Mouse (Mus musculus) hindbrain, embryonic 14.5 days (tissue): Measurements from ENCODE around the gene Smyd3. TPM values are rescaled to one million over a fixed set of nuclear protein-coding genes. Genes with fewer than 3 reads are reported as not detected.

ENCODE experiments used
- ATAC-seq: fragments of 200-750 bp; cut with Nextera tagmentation; 2 replicates; pipeline ENCODE4 v1.8.0; 2017; ENCODE audit warnings: moderate number of reproducible peaks, mild to moderate bottlenecking, moderate TSS enrichment, moderate library complexity; ENCODE audit not compliant: low FRiP score
- DNase-seq: peaks from one replicate; pipeline ENCODE4 v3.0.0-alpha.2; 2015; ENCODE audit warnings: low spot score
- H3K27ac ChIP-seq: fragments of 300-500 bp; sonication (generic); 2 replicates; pipeline ENCODE4 v1.5.1; 2014; ENCODE audit warnings: mild to moderate bottlenecking, moderate library complexity
- H3K27me3 ChIP-seq: fragments of 300-500 bp; sonication (generic); 2 replicates; pipeline ENCODE4 v1.6.1; 2014; ENCODE audit warnings: mild to moderate bottlenecking, low read length, mixed read lengths; ENCODE audit not compliant: control insufficient read depth, insufficient read depth
- H3K36me3 ChIP-seq: fragments of 300-500 bp; sonication (generic); replicated peaks from 2 replicates; pipeline ENCODE4 v1.6.1; 2014; ENCODE audit not compliant: control insufficient read depth, insufficient read depth
- H3K4me1 ChIP-seq: fragments of 300-500 bp; sonication (generic); replicated peaks from 2 replicates; pipeline ENCODE4 v1.6.1; 2014; ENCODE audit warnings: antibody characterized with exemption, low read length, mixed read lengths; ENCODE audit not compliant: control insufficient read depth, insufficient read depth
- H3K4me2 ChIP-seq: fragments of 300-500 bp; sonication (generic); replicated peaks from 2 replicates; pipeline ENCODE4 v1.6.1; 2014; ENCODE audit warnings: mild to moderate bottlenecking, moderate library complexity
- H3K4me3 ChIP-seq: fragments of 300-500 bp; sonication (generic); replicated peaks from 2 replicates; pipeline ENCODE4 v1.5.1; 2014; ENCODE audit warnings: mild to moderate bottlenecking, low read length
- H3K9ac ChIP-seq: fragments of 300-500 bp; sonication (generic); 2 replicates; pipeline ENCODE4 v1.6.1; 2014
- H3K9me3 ChIP-seq: fragments of 300-500 bp; sonication (generic); 2 replicates; pipeline ENCODE4 v1.6.1; 2016; ENCODE audit warnings: low read length; ENCODE audit not compliant: control insufficient read depth
- WGBS: fragments of 180-500 bp; shearing (Covaris S2); extraction: QIAGEN DNeasy Blood & Tissue Kit; methylation state at CpG from one replicate; pipeline ENCODE4 v1.1.7; 2014; 5-methylcytosine and 5-hydroxymethylcytosine counted together
- polyA plus RNA-seq: library from polyadenylated mRNA; unstranded; fragments of >200 nt; fragmentation: Nextera tagmentation; extraction: Ambion mirVana; gene quantifications from 2 replicates; pipeline ENCODE4 v1.2.1, GENCODE M21; 2014

The Smyd3 gene
- polyA plus RNA-seq, 1 experiment from 2014 or later = 25.4 TPM

- no peak for DNase-seq
- ATAC-seq = no peak
- Histone ChIP-seq H3K4me2 (no peak overlapping the region), H3K36me3 (peaks cover 22% of the 10 kb centered on the region), H3K27me3 (no peaks in the 10 kb centered on the region), H3K9me3 (no peaks in the 10 kb centered on the region), H3K9ac (no peak overlapping the region), H3K4me1 (peaks cover under 1% of the 10 kb centered on the region; the same call in 1 of the 2 replicates), H3K4me3 (no peak overlapping the region), H3K27ac (no peak overlapping the region)
- WGBS = 91% methylated on average over 3 of the region's 3 CpGs
Observed at GRCm38 (mm10) chr1:179539887-179540286, 22.0 kb upstream of the Smyd3 start.

DNA sequence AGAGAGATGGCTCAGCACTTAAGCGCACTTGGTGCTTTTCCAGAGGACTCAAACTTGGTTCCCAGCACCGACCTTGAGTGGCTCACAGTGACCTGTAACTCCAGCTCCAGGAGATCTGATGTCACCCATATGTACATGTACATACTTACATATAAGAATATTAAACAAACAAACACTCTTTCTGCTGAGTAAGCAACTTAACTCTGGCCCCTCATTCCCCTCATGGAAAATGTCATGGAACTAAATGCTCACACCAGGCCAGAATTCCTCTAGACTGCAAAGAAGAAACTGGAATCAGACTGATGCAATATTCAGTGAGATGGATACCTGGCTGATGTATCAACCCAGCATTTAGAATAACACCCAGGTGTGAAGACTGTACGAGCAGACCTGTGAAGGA is 21.2 kb upstream of the Smyd3 start:
- Histone ChIP-seq H3K27ac (no peak overlapping the region), H3K27me3 (no peaks in the 10 kb centered on the region), H3K4me2 (no peak overlapping the region), H3K9ac (no peak overlapping the region), H3K4me3 (no peak overlapping the region), H3K36me3 (peaks cover 26% of the 10 kb centered on the region), H3K4me1 (no peaks in the 10 kb centered on the region), H3K9me3 (no peaks in the 10 kb centered on the region)
- ATAC-seq (no peak), DNase-seq (no peak)
- WGBS = 96% methylated on average over 3 of the region's 3 CpGs

DNA sequence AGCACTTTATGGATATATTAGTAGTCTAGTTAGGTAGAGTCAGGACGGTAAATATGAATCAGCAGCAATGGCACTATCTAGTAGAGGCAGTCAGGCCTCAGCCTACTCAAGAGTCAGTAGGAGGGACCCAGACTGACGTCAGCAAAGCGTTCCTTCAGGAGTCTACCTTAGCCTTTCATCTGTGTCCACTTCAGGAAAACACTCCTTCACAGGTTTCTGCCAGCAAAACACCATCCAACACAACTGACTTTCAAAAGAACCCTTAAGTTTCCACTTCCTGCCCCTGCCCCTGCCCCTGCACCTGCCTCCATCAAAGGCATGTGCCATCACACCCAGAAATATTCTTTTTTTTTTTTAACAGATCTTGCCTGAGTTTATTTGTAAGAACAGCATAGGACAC is 2.1 kb upstream of the Smyd3 start:
- Histone ChIP-seq H3K9me3 (no peaks in the 10 kb centered on the region), H3K27ac (no peak overlapping the region), H3K36me3 (no peaks in the 10 kb centered on the region), H3K9ac (no peak overlapping the region), H3K4me2 (no peak overlapping the region), H3K27me3 (no peaks in the 10 kb centered on the region), H3K4me1 (peaks cover 11% of the 10 kb centered on the region; the same call in 1 of the 2 replicates), H3K4me3 (no peak overlapping the region)
- ATAC-seq (no peak), DNase-seq (no peak)
- 84% methylated on average over 3 of the region's 3 CpGs for WGBS

- Histone ChIP-seq H3K27me3 (no peaks in the 10 kb centered on the region), H3K4me2 (peak overlapping the region; percentile 99), H3K36me3 (no peaks in the 10 kb centered on the region), H3K4me1 (peaks cover 11% of the 10 kb centered on the region; the same call in 1 of the 2 replicates), H3K27ac (no peak overlapping the region), H3K9me3 (no peaks in the 10 kb centered on the region), H3K9ac (peak overlapping the region; percentile 77), H3K4me3 (peak overlapping the region; percentile 78)
- DNase-seq (no peak), ATAC-seq (peak; percentile 73; the same call in 1 of the 2 replicates)
- under 1% methylated on average over 21 of the region's 21 CpGs for WGBS
Observed at GRCm38 (mm10) chr1:179516941-179517712, 714 bp downstream of the Smyd3 start.

- Histone ChIP-seq H3K9ac (no peak overlapping the region), H3K27me3 (no peaks in the 10 kb centered on the region), H3K4me2 (no peak overlapping the region), H3K4me3 (no peak overlapping the region), H3K4me1 (0 out of 2 replicates have a peak, but pooled peaks cover 5% of the 10 kb centered on the region), H3K27ac (no peak overlapping the region), H3K9me3 (no peaks in the 10 kb centered on the region), H3K36me3 (no peaks in the 10 kb centered on the region)
- WGBS = 87% methylated on average over 7 of the region's 7 CpGs
- no peak for DNase-seq
- ATAC-seq = no peak
Observed at GRCm38 (mm10) chr1:179511895-179512294, 5.9 kb downstream of the Smyd3 start.

DNA sequence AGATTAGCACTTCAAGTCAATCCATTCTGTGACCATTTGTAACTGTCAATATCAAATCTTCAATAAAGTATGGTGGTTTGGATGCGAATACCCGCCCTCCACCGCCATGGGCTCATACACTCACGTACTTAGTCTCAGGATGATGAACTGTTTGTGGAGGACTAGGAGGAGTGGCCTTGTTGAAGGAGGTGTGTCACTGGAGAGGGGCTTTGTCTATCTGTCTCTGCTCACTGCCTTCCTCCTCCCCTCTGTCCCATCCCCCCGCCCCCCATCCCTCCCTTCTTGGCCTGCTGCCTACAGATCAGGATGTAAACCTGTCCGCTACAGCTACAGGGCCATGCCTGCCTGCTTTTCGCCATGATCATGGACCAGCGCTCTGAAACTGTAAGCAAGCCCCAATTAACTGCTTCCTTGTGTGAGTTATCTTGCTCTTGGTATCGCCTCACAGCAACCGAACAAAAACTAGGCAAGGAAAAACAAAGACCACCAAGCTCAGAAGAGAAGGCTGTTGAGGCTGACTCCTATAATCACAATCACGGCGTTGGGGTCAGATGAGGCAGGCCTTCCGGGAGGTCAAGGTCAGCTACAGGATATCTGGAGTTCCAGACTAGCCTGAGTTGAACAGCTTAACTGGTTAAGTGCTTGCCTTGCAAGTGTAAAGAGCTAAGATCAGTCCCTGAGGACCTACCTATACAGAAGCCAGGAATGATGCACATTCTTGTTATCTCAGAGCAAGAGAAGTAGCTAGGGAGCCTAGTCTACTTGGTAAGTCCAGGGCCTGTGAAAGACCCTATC is 7.1 kb downstream of the Smyd3 start:
- 90% methylated on average over 13 of the region's 13 CpGs for WGBS

GRCm38 (mm10) chr1:179506530-179507315 is 11.1 kb downstream of the Smyd3 start:
- 70% methylated on average over 9 of the region's 9 CpGs for WGBS
- Histone ChIP-seq H3K27me3 (no peaks in the 10 kb centered on the region), H3K4me3 (no peak overlapping the region), H3K9ac (no peak overlapping the region), H3K9me3 (no peaks in the 10 kb centered on the region), H3K36me3 (no peaks in the 10 kb centered on the region), H3K27ac (no peak overlapping the region), H3K4me2 (no peak overlapping the region), H3K4me1 (no peaks in the 10 kb centered on the region)
- DNase-seq (peak; percentile 46), ATAC-seq (no peak)

More for the DNA sequence above, 7.1 kb downstream of the Smyd3 start:
- ATAC-seq (no peak), DNase-seq (no peak)
- no peak overlapping the region for H3K4me3 ChIP-seq
- H3K27me3 ChIP-seq = no peaks in the 10 kb centered on the region
- no peak overlapping the region for H3K4me2 ChIP-seq
- H3K27ac ChIP-seq = no peak overlapping the region
- no peaks in the 10 kb centered on the region for H3K9me3 ChIP-seq
- H3K4me1 ChIP-seq = no peaks in the 10 kb centered on the region
- no peaks in the 10 kb centered on the region for H3K36me3 ChIP-seq
- no peak overlapping the region for H3K9ac ChIP-seq

- 24% methylated on average over 3 of the region's 3 CpGs for WGBS
Observed at GRCm38 (mm10) chr1:179502565-179502964, 15.3 kb downstream of the Smyd3 start.

DNA sequence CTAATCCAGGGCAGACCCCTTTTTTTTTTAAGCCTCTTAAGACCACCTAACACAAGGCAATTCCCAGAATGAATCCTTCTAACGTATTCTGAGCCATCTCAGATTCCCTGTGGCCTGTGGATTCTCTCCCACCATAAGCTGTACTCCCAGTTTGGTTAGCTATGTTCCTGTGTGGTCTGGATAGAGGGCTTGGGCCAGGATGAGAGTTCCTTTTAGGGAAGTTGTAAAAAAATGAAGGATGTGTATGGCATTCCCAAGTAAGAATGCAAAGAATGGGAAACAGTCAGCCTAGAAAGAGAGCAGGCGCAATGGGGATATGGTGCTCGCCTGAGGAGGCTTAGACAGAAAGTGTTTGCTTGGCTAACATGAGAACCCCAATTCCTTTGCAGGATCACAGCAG is 18.6 kb downstream of the Smyd3 start:
- 92% methylated on average over 3 of the region's 3 CpGs for WGBS
- no peaks in the 10 kb centered on the region for H3K4me1 ChIP-seq
- no peak for ATAC-seq

More at GRCm38 (mm10) chr1:179502565-179502964, 15.3 kb downstream of the Smyd3 start:
- H3K36me3 ChIP-seq = no peaks in the 10 kb centered on the region
- no peaks in the 10 kb centered on the region for H3K9me3 ChIP-seq
- DNase-seq (peak; percentile 76), ATAC-seq (no peak)
- no peaks in the 10 kb centered on the region for H3K4me1 ChIP-seq
- H3K27me3 ChIP-seq = no peaks in the 10 kb centered on the region
- no peak overlapping the region for H3K27ac ChIP-seq
- no peak overlapping the region for H3K9ac ChIP-seq
- H3K4me3 ChIP-seq = no peak overlapping the region
- no peak overlapping the region for H3K4me2 ChIP-seq

More for the DNA sequence above, 18.6 kb downstream of the Smyd3 start:
- H3K27me3 ChIP-seq = no peaks in the 10 kb centered on the region
- no peak overlapping the region for H3K4me3 ChIP-seq
- H3K4me2 ChIP-seq = no peak overlapping the region
- H3K36me3 ChIP-seq = no peaks in the 10 kb centered on the region
- no peak overlapping the region for H3K27ac ChIP-seq
- DNase-seq = no peak
- H3K9me3 ChIP-seq = no peaks in the 10 kb centered on the region
- H3K9ac ChIP-seq = no peak overlapping the region
